Mouse (Mus musculus): ENCODE data around the gene Cenps. TPM values are rescaled to one million over a fixed set of nuclear protein-coding genes. Genes with fewer than 3 reads are reported as not detected.

Gene Cenps
- total and polyA plus RNA-seq, 2 experiments from 2014 or later = 3.7 to 21.2 TPM

DNA sequence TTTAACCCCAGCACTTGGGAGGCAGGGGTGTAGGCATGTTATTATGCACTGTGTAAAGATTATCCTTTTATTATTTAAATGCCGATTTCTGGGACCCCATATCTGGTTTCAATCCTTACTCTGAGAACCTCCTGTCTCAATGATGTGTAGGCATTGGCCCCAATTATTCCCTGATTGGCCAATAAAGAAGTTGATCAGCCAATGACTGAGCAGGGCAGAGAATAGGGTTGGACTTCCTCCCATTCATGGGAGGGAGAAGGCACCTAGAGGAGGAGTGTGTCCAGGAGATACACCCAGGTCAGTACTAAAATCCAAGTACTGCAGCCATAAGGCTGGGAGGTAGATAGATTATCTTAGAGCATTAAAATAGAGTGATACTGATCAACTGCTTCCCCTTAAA is 25.8 kb upstream of the Cenps start:
- WGBS = 59% methylated on average over 1 of the region's 1 CpGs
- no peaks in the 10 kb centered on the region for H3K9me3 ChIP-seq (ENCODE audit: low read length)
- ATAC-seq (ENCODE audit: low FRiP score) (no peak), DNase-seq (ENCODE audit: low spot score) (no peak)
- H3K4me2 ChIP-seq (ENCODE audit: low read depth, low read length, poor library complexity, severe bottlenecking) = no peak overlapping the region
- H3K36me3 ChIP-seq (ENCODE audit: insufficient read depth, low read length) = peaks cover 36% of the 10 kb centered on the region
- TF ChIP-seq CTCF (IDR thresholded peaks at IDR 0.05) = no peak
- H3K4me1 ChIP-seq (ENCODE audit: insufficient read depth, low read length) = no peaks in the 10 kb centered on the region
- no peak overlapping the region for H3K27ac ChIP-seq (ENCODE audit: low read depth, low read length)
- no peak overlapping the region for H3K4me3 ChIP-seq (ENCODE audit: low read depth, low read length)
- no peaks in the 10 kb centered on the region for H3K27me3 ChIP-seq (ENCODE audit: insufficient read depth, low read length)
- no peak overlapping the region for H3K9ac ChIP-seq (replicated peaks; ENCODE audit: low read length, poor library complexity, severe bottlenecking)

DNA sequence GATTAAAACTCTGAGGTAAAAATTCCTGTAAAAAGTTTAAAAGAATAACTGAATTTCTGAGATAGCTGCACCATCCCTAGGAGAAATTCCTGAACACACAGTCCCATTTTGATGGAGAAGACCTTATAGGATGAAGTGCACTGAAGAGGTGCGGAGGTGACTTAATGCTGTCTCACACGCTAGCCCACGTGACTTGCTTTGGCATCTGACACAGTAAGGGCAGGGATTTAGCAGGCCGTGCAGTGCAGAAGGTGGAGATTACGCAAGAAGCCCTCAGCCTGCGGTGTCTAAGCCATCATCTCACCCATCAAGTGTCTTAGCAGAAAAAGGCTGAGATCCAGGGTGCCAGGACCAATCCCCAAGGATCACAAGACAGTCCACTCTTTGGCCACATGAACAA is 23.7 kb upstream of the Cenps start:
- 94% methylated on average over 6 of the region's 6 CpGs for WGBS
- Histone ChIP-seq H3K4me2 (ENCODE audit: low read depth, low read length, poor library complexity, severe bottlenecking) (no peak overlapping the region), H3K4me3 (ENCODE audit: low read depth, low read length) (no peak overlapping the region), H3K27me3 (ENCODE audit: insufficient read depth, low read length) (no peaks in the 10 kb centered on the region), H3K9me3 (ENCODE audit: low read length) (no peaks in the 10 kb centered on the region), H3K9ac (replicated peaks; ENCODE audit: low read length, poor library complexity, severe bottlenecking) (no peak overlapping the region), H3K36me3 (ENCODE audit: insufficient read depth, low read length) (peaks cover 57% of the 10 kb centered on the region), H3K4me1 (ENCODE audit: insufficient read depth, low read length) (no peaks in the 10 kb centered on the region), H3K27ac (ENCODE audit: low read depth, low read length) (no peak overlapping the region)
- ATAC-seq (ENCODE audit: low FRiP score) (no peak), DNase-seq (ENCODE audit: low spot score) (no peak)
- TF ChIP-seq CTCF (IDR thresholded peaks at IDR 0.05) = no peak

DNA sequence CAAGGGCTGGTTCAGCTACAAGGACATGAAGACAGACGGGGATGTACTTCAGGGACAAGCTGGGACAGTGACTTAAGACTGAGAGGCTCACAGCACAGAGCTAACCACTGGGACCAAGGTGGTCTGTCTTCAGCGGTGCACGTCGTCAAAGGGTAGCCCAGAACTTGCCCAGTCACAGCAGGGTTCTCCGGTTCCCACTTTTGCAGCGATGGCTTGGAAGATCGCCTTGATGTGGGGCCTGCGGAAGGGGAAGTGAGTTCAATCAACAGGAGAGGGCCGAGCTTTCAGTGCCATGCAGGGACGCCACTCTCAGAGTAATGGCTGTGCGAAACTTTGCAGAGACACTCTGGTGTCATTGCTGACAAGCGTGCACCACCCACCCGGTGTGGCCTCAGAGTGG is 22.5 kb upstream of the Cenps start:
- no peaks in the 10 kb centered on the region for H3K9me3 ChIP-seq (ENCODE audit: low read length)
- WGBS = 91% methylated on average over 13 of the region's 13 CpGs
- no peak overlapping the region for H3K4me3 ChIP-seq (ENCODE audit: low read depth, low read length)
- H3K27ac ChIP-seq (ENCODE audit: low read depth, low read length) = no peak overlapping the region
- no peak overlapping the region for H3K4me2 ChIP-seq (ENCODE audit: low read depth, low read length, poor library complexity, severe bottlenecking)
- H3K27me3 ChIP-seq (ENCODE audit: insufficient read depth, low read length) = no peaks in the 10 kb centered on the region
- H3K4me1 ChIP-seq (ENCODE audit: insufficient read depth, low read length) = no peaks in the 10 kb centered on the region
- TF ChIP-seq CTCF (IDR thresholded peaks at IDR 0.05) = no peak
- peaks cover 58% of the 10 kb centered on the region for H3K36me3 ChIP-seq (ENCODE audit: insufficient read depth, low read length)
- H3K9ac ChIP-seq (replicated peaks; ENCODE audit: low read length, poor library complexity, severe bottlenecking) = no peak overlapping the region
- DNase-seq (ENCODE audit: low spot score) (no peak), ATAC-seq (ENCODE audit: low FRiP score) (no peak)

DNA sequence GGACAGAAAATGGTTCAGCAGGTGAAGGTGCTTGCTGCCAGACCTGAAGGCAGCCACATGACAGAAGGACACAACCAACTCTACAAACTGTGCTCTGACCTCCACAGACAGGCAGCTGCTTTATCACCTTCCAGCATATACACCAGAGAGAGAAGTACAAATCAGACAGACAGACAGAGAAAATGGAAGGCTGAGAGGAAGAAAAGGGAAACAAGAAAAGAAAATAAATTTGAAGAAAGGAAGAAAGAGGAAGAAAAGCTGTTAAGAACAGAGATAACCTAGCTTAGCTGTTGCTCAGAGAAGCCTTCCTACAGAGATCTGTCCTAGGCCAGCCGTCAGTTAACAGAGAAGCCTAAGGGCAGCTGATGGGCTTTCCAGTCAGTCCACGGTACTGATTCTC is 21.8 kb upstream of the Cenps start:
- no peak for ATAC-seq (ENCODE audit: low FRiP score)
- peaks cover 63% of the 10 kb centered on the region for H3K36me3 ChIP-seq (ENCODE audit: insufficient read depth, low read length)

DNA sequence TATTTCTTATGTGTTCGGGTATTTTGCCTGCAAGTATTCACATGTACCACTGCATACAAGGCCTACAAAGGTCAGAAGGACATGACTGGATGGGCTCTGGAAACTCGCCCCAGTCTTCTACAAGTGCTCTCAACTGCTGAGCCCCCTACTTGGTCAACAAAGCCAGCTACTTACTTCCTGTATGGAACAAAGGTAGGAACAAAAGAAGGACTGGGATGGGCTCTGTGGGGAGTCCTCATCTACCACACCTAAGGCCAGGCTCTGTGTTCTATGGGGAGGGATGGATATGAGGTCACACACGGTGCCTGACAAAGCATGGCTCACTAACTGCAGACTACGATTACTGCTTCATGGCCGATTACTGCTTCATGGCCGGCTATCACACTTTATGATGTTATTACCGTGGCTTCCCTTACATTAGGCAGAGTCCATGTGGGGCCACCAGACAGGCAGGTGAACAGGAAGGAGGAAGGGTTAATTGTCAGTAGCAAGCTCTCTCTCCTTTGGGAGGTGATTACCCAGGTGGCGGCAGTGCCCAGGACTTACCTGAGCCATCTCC is 20.1 kb upstream of the Cenps start:
- ATAC-seq (ENCODE audit: low FRiP score) (no peak), DNase-seq (ENCODE audit: low spot score) (no peak)
- Histone ChIP-seq H3K9me3 (ENCODE audit: low read length) (no peaks in the 10 kb centered on the region), H3K36me3 (ENCODE audit: insufficient read depth, low read length) (peaks cover 75% of the 10 kb centered on the region), H3K27ac (ENCODE audit: low read depth, low read length) (no peak overlapping the region), H3K27me3 (ENCODE audit: insufficient read depth, low read length) (no peaks in the 10 kb centered on the region), H3K4me3 (ENCODE audit: low read depth, low read length) (no peak overlapping the region), H3K4me1 (ENCODE audit: insufficient read depth, low read length) (no peaks in the 10 kb centered on the region), H3K4me2 (ENCODE audit: low read depth, low read length, poor library complexity, severe bottlenecking) (no peak overlapping the region), H3K9ac (replicated peaks; ENCODE audit: low read length, poor library complexity, severe bottlenecking) (no peak overlapping the region)
- TF ChIP-seq CTCF (IDR thresholded peaks at IDR 0.05) = no peak
- 92% methylated on average over 8 of the region's 8 CpGs for WGBS

More for the DNA sequence above, 21.8 kb upstream of the Cenps start:
- 88% methylated on average over 2 of the region's 2 CpGs for WGBS
- no peak overlapping the region for H3K4me2 ChIP-seq (ENCODE audit: low read depth, low read length, poor library complexity, severe bottlenecking)
- H3K9me3 ChIP-seq (ENCODE audit: low read length) = no peaks in the 10 kb centered on the region
- no peak for DNase-seq (ENCODE audit: low spot score)
- no peak overlapping the region for H3K4me3 ChIP-seq (ENCODE audit: low read depth, low read length)
- no peak for TF ChIP-seq CTCF (IDR thresholded peaks at IDR 0.05)
- H3K27ac ChIP-seq (ENCODE audit: low read depth, low read length) = no peak overlapping the region
- H3K9ac ChIP-seq (replicated peaks; ENCODE audit: low read length, poor library complexity, severe bottlenecking) = no peak overlapping the region
- H3K27me3 ChIP-seq (ENCODE audit: insufficient read depth, low read length) = no peaks in the 10 kb centered on the region
- H3K4me1 ChIP-seq (ENCODE audit: insufficient read depth, low read length) = no peaks in the 10 kb centered on the region

DNA sequence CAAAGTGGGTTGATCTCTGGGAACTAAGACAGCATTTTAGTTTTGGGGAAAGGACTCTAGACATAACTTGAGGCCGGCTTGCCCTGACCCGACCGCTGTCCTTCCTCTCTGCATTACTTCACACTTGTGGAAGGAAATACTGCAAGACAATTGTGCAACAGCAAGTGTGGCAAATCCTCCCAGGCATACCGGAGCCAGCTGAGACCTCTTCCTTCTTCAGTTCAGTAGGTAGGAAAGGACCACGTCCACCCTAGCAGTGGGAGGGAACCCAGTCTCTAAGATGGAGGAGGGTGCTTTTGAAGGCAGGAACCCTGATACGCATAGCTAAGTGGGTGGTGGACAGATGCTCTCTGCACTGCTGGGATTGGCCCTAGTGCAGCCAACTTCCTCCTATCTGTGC is 18.3 kb upstream of the Cenps start:
- DNase-seq (ENCODE audit: low spot score) (no peak), ATAC-seq (ENCODE audit: low FRiP score) (no peak)
- TF ChIP-seq CTCF (IDR thresholded peaks at IDR 0.05) = no peak
- WGBS = 97% methylated on average over 6 of the region's 6 CpGs
- Histone ChIP-seq H3K4me2 (ENCODE audit: low read depth, low read length, poor library complexity, severe bottlenecking) (no peak overlapping the region), H3K4me1 (ENCODE audit: insufficient read depth, low read length) (no peaks in the 10 kb centered on the region), H3K36me3 (ENCODE audit: insufficient read depth, low read length) (peaks cover 80% of the 10 kb centered on the region), H3K9ac (replicated peaks; ENCODE audit: low read length, poor library complexity, severe bottlenecking) (no peak overlapping the region), H3K27ac (ENCODE audit: low read depth, low read length) (no peak overlapping the region), H3K9me3 (ENCODE audit: low read length) (no peaks in the 10 kb centered on the region), H3K27me3 (ENCODE audit: insufficient read depth, low read length) (no peaks in the 10 kb centered on the region), H3K4me3 (ENCODE audit: low read depth, low read length) (no peak overlapping the region)
